Mouse (Mus musculus): ENCODE data around the gene 5730507C01Rik.
"Not testable (repeated sequence)": the region's sequence is repeated elsewhere in the genome, so short reads cannot be mapped to it uniquely, and the experiment has no call there.

Gene 5730507C01Rik

GRCm38 (mm10) chr12:18514171-18514570 is at the start of gene 5730507C01Rik:
Gene 5730507C01Rik, plus strand, starts transcription at chr12:18514510.
- DNase-seq (ENCODE audit: low spot score in 2 of 2), result peak; percentile 19 to 44

GRCm38 (mm10) chr12:18514616-18515015 is 306 bp downstream of the 5730507C01Rik start:
- peak in 1 of 2 experiments; percentile 3 for DNase-seq (ENCODE audit: low spot score in 2 of 2)

GRCm38 (mm10) chr12:18515077-18515476 is 767 bp downstream of the 5730507C01Rik start:
- not testable (repeated sequence) for DNase-seq (ENCODE audit: low spot score in 2 of 2)
